Mouse (Mus musculus): ENCODE data around the gene Krt87. TPM values are rescaled to one million over a fixed set of nuclear protein-coding genes. Genes with fewer than 3 reads are reported as not detected.
A peak's percentile ranks its signal among the peaks of the same experiment; 100 is the strongest.

The Krt87 gene
- polyA plus RNA-seq, 1 experiment, result not detected

DNA sequence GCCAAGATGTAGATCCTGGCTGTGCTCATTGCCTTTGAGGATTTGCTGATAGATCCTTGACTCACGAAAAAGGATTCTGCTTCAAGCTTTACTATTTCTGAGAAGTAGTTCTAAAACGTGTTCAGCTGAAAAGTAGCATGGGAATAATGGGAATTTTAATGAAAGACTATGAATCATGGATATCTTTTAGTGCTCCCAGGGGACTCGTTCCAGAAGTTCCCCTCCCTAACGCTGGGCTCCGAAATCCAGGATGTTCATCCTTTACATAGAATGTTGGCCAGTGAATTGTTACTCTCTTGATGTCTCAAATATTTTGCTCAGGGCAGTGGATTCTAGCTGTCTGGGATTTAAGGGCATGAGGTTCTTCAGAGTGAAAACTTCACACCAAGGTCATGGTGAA is 46.4 kb downstream of the Krt87 start:
- no peak overlapping the region for H3K27ac ChIP-seq (ENCODE audit: control insufficient read depth, insufficient read depth, low read depth, low read length, poor library complexity)
- no peak for TF ChIP-seq CTCF (IDR thresholded peaks at IDR 0.05; ENCODE audit: control insufficient read depth, insufficient read depth, low read length)
- no peak for TF ChIP-seq POLR2A (IDR thresholded peaks at IDR 0.05; ENCODE audit: borderline replicate concordance, control insufficient read depth, low read depth, low read length)
- 82% methylated on average over 5 of the region's 5 CpGs for WGBS
- H3K4me3 ChIP-seq (replicated peaks; ENCODE audit: control insufficient read depth, low read depth, low read length), result no peak overlapping the region
- H3K4me1 ChIP-seq (ENCODE audit: control insufficient read depth, insufficient read depth, low read length), result peaks cover 7% of the 10 kb centered on the region; the same call in 1 of the 2 replicates

DNA sequence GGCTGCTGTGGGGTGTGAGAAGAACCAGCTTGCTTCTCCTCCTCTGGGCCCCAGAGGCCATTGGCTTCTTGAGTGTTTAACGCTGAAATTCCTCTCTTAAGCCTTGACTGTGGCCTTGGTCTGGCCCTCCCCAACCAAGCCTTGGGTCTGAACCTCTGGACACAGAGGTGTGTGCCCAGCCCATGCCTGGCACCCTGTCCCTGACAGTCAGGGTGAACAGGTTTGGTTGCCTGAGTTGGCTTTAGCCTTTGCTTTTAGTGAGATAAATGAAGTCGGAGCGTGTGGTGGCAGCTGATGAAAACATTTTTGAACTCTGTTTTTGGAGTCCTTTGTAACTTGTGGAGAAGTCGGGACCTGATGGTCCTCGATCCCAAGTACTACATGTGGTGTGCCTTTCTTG is 48.4 kb downstream of the Krt87 start:
- H3K27ac ChIP-seq (ENCODE audit: control insufficient read depth, insufficient read depth, low read depth, low read length, poor library complexity), result no peak overlapping the region
- TF ChIP-seq CTCF (IDR thresholded peaks at IDR 0.05; ENCODE audit: control insufficient read depth, insufficient read depth, low read length) (no peak), POLR2A (IDR thresholded peaks at IDR 0.05; ENCODE audit: borderline replicate concordance, control insufficient read depth, low read depth, low read length) (no peak)
- 83% methylated on average over 5 of the region's 5 CpGs for WGBS
- H3K4me1 ChIP-seq (ENCODE audit: control insufficient read depth, insufficient read depth, low read length), result peaks cover 7% of the 10 kb centered on the region; the same call in 1 of the 2 replicates
- no peak overlapping the region for H3K4me3 ChIP-seq (replicated peaks; ENCODE audit: control insufficient read depth, low read depth, low read length)

GRCm38 (mm10) chr15:101388034-101388541 is 50.5 kb downstream of the Krt87 start:
- H3K4me1 ChIP-seq (ENCODE audit: control insufficient read depth, insufficient read depth, low read length), result peaks cover 7% of the 10 kb centered on the region; the same call in 1 of the 2 replicates
- H3K4me3 ChIP-seq (replicated peaks; ENCODE audit: control insufficient read depth, low read depth, low read length), result no peak overlapping the region
- peak overlapping the region; percentile 21; the same call in 1 of the 2 replicates for H3K27ac ChIP-seq (ENCODE audit: control insufficient read depth, insufficient read depth, low read depth, low read length, poor library complexity)
- WGBS, result 2% methylated on average over 5 of the region's 5 CpGs
- TF ChIP-seq POLR2A (IDR thresholded peaks at IDR 0.05; ENCODE audit: borderline replicate concordance, control insufficient read depth, low read depth, low read length) (no peak), CTCF (IDR thresholded peaks at IDR 0.05; ENCODE audit: control insufficient read depth, insufficient read depth, low read length) (peak; percentile 49)

GRCm38 (mm10) chr15:101387176-101387575 is 51.4 kb downstream of the Krt87 start:
- Histone ChIP-seq H3K27ac (ENCODE audit: control insufficient read depth, insufficient read depth, low read depth, low read length, poor library complexity) (no peak overlapping the region), H3K4me1 (ENCODE audit: control insufficient read depth, insufficient read depth, low read length) (peaks cover 7% of the 10 kb centered on the region; the same call in 1 of the 2 replicates), H3K4me3 (replicated peaks; ENCODE audit: control insufficient read depth, low read depth, low read length) (no peak overlapping the region)
- whole genome bisulfite sequencing, result 45% methylated on average over 3 of the region's 3 CpGs
- peak; percentile 75 for TF ChIP-seq CTCF (IDR thresholded peaks at IDR 0.05; ENCODE audit: control insufficient read depth, insufficient read depth, low read length)
- TF ChIP-seq POLR2A (IDR thresholded peaks at IDR 0.05; ENCODE audit: borderline replicate concordance, control insufficient read depth, low read depth, low read length), result no peak

DNA sequence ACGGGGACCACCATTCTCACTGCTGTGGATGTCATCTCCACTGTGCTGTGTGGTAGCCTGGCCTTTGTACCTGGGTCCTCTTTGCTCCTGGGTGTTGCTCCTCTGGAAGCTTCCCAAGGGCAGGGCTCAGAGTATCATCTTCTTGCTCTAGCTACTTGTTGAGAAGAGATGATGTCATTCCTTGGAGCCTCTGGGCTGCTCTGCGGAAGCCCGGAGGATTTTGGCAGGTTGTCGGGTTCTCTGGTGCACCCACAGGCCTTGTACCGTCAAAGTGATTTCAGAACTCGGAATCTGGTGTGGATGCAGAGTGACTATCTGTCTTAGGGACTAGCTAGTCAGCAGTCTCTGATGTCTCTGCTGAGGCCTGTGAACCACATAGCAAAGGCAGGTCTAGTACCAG is 53.5 kb downstream of the Krt87 start:
- peaks cover 7% of the 10 kb centered on the region; the same call in 1 of the 2 replicates for H3K4me1 ChIP-seq (ENCODE audit: control insufficient read depth, insufficient read depth, low read length)
- 88% methylated on average over 6 of the region's 6 CpGs for WGBS
- no peak overlapping the region for H3K4me3 ChIP-seq (replicated peaks; ENCODE audit: control insufficient read depth, low read depth, low read length)
- TF ChIP-seq POLR2A (IDR thresholded peaks at IDR 0.05; ENCODE audit: borderline replicate concordance, control insufficient read depth, low read depth, low read length), result no peak
- no peak for TF ChIP-seq CTCF (IDR thresholded peaks at IDR 0.05; ENCODE audit: control insufficient read depth, insufficient read depth, low read length)
- no peak overlapping the region for H3K27ac ChIP-seq (ENCODE audit: control insufficient read depth, insufficient read depth, low read depth, low read length, poor library complexity)

- peaks cover 10% of the 10 kb centered on the region; the same call in 1 of the 2 replicates for H3K4me1 ChIP-seq (ENCODE audit: control insufficient read depth, insufficient read depth, low read length)
Observed at GRCm38 (mm10) chr15:101384610-101385009, 54.0 kb downstream of the Krt87 start.

DNA sequence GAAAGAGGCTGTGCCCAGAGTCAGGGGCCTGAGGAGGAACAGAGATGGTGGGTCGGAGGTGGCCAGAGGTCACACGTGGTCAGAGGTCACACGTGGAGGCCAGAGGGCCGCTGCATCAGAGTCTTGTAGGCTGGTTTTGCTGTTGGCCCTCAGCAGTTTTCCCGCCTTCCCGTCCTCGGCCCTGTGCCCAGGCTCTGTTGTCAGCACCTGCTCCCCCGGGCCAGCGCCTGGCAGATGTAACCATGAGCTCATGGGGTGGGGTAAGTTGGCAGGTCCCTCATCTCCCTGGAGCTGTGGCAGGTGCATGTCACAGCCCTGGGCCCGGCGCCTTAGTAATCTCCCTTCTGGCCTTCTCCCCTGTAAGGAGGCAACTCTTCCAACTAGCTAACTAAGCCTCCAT is 55.8 kb downstream of the Krt87 start:
- H3K4me1 ChIP-seq (ENCODE audit: control insufficient read depth, insufficient read depth, low read length), result peaks cover 13% of the 10 kb centered on the region; the same call in 1 of the 2 replicates
- WGBS, result 87% methylated on average over 11 of the region's 11 CpGs
- H3K27ac ChIP-seq (ENCODE audit: control insufficient read depth, insufficient read depth, low read depth, low read length, poor library complexity), result no peak overlapping the region
- no peak overlapping the region for H3K4me3 ChIP-seq (replicated peaks; ENCODE audit: control insufficient read depth, low read depth, low read length)
- TF ChIP-seq CTCF (IDR thresholded peaks at IDR 0.05; ENCODE audit: control insufficient read depth, insufficient read depth, low read length) (no peak), POLR2A (IDR thresholded peaks at IDR 0.05; ENCODE audit: borderline replicate concordance, control insufficient read depth, low read depth, low read length) (no peak)

More at GRCm38 (mm10) chr15:101384610-101385009, 54.0 kb downstream of the Krt87 start:
- Histone ChIP-seq H3K27ac (ENCODE audit: control insufficient read depth, insufficient read depth, low read depth, low read length, poor library complexity) (no peak overlapping the region), H3K4me3 (replicated peaks; ENCODE audit: control insufficient read depth, low read depth, low read length) (no peak overlapping the region)
- TF ChIP-seq POLR2A (IDR thresholded peaks at IDR 0.05; ENCODE audit: borderline replicate concordance, control insufficient read depth, low read depth, low read length), result no peak
- no peak for TF ChIP-seq CTCF (IDR thresholded peaks at IDR 0.05; ENCODE audit: control insufficient read depth, insufficient read depth, low read length)
- WGBS, result 36% methylated on average over 7 of the region's 7 CpGs

- TF ChIP-seq CTCF (IDR thresholded peaks at IDR 0.05; ENCODE audit: control insufficient read depth, insufficient read depth, low read length), result no peak
- no peak for TF ChIP-seq POLR2A (IDR thresholded peaks at IDR 0.05; ENCODE audit: borderline replicate concordance, control insufficient read depth, low read depth, low read length)
- no peak overlapping the region for H3K27ac ChIP-seq (ENCODE audit: control insufficient read depth, insufficient read depth, low read depth, low read length, poor library complexity)
- 39% methylated on average over 9 of the region's 9 CpGs for WGBS
- H3K4me1 ChIP-seq (ENCODE audit: control insufficient read depth, insufficient read depth, low read length), result peaks cover 15% of the 10 kb centered on the region; the same call in 1 of the 2 replicates
- no peak overlapping the region for H3K4me3 ChIP-seq (replicated peaks; ENCODE audit: control insufficient read depth, low read depth, low read length)
Observed at GRCm38 (mm10) chr15:101381758-101382157, 56.8 kb downstream of the Krt87 start.

Other genes with a start within 250 kb of the Krt87 start
- gene Grasp, start 214.6 kb downstream of the Krt87 start, polyA plus RNA-seq (2011; ENCODE audit: insufficient read depth, insufficient read length, low replicate concordance, missing spikeins), result 2.5 and 2.6 TPM in 2 replicates
- 9.1 and 10.0 TPM in 2 replicates for gene Nr4a1, start 184.5 kb downstream of the Krt87 start, polyA plus RNA-seq (2011; ENCODE audit: insufficient read depth, insufficient read length, low replicate concordance, missing spikeins)
- 27.4 and 42.0 TPM in 2 replicates for gene Atg101, start 154.5 kb downstream of the Krt87 start, polyA plus RNA-seq (2011; ENCODE audit: insufficient read depth, insufficient read length, low replicate concordance, missing spikeins)
- 0.50 and 1.4 TPM in 2 replicates for gene 6030408B16Rik, start 145.6 kb downstream of the Krt87 start, polyA plus RNA-seq (2011; ENCODE audit: insufficient read depth, insufficient read length, low replicate concordance, missing spikeins)
- 1.3 and 3.5 TPM in 2 replicates for gene Krt80, start 68.6 kb downstream of the Krt87 start, polyA plus RNA-seq (2011; ENCODE audit: insufficient read depth, insufficient read length, low replicate concordance, missing spikeins)
- 1.3 and 4.3 TPM in 2 replicates for gene Krt7, start 27.8 kb downstream of the Krt87 start, polyA plus RNA-seq (2011; ENCODE audit: insufficient read depth, insufficient read length, low replicate concordance, missing spikeins)
- not detected in 2 replicates for gene Krt88, start 8.9 kb upstream of the Krt87 start, polyA plus RNA-seq (2011; ENCODE audit: insufficient read depth, insufficient read length, low replicate concordance, missing spikeins)
- not detected in 2 replicates for gene Krt81, start 24.9 kb upstream of the Krt87 start, polyA plus RNA-seq (2011; ENCODE audit: insufficient read depth, insufficient read length, low replicate concordance, missing spikeins)
- gene Krt86, start 34.7 kb upstream of the Krt87 start, polyA plus RNA-seq (2011; ENCODE audit: insufficient read depth, insufficient read length, low replicate concordance, missing spikeins), result 1.6 TPM in 1 of 2 replicates, not detected in the other
- 2.3 and 4.1 TPM in 2 replicates for gene Krt83, start 52.7 kb upstream of the Krt87 start, polyA plus RNA-seq (2011; ENCODE audit: insufficient read depth, insufficient read length, low replicate concordance, missing spikeins)
- gene Gm49425, start 78.5 kb upstream of the Krt87 start, polyA plus RNA-seq (2011; ENCODE audit: insufficient read depth, insufficient read length, low replicate concordance, missing spikeins), result not detected in 2 replicates
- not detected in 2 replicates for gene Krt84, start 94.0 kb upstream of the Krt87 start, polyA plus RNA-seq (2011; ENCODE audit: insufficient read depth, insufficient read length, low replicate concordance, missing spikeins)
- not detected in 2 replicates for gene Krt82, start 111.9 kb upstream of the Krt87 start, polyA plus RNA-seq (2011; ENCODE audit: insufficient read depth, insufficient read length, low replicate concordance, missing spikeins)
- gene Krt90, start 124.1 kb upstream of the Krt87 start, polyA plus RNA-seq (2011; ENCODE audit: insufficient read depth, insufficient read length, low replicate concordance, missing spikeins), result not detected in 2 replicates
- gene Krt75, start 135.1 kb upstream of the Krt87 start, polyA plus RNA-seq (2011; ENCODE audit: insufficient read depth, insufficient read length, low replicate concordance, missing spikeins), result not detected in 2 replicates
- not detected in 2 replicates for gene Gm5414, start 189.4 kb upstream of the Krt87 start, polyA plus RNA-seq (2011; ENCODE audit: insufficient read depth, insufficient read length, low replicate concordance, missing spikeins)
- not detected in 2 replicates for gene Gm5478, start 208.6 kb upstream of the Krt87 start, polyA plus RNA-seq (2011; ENCODE audit: insufficient read depth, insufficient read length, low replicate concordance, missing spikeins)
- gene Krt6b, start 241.5 kb upstream of the Krt87 start, polyA plus RNA-seq (2011; ENCODE audit: insufficient read depth, insufficient read length, low replicate concordance, missing spikeins), result not detected in 2 replicates